Mouse (Mus musculus): ENCODE data around the gene Fbn1. TPM values are rescaled to one million over a fixed set of nuclear protein-coding genes. Genes with fewer than 3 reads are reported as not detected.

Fbn1 gene
- total and polyA plus RNA-seq, 3 experiments, result 15.0 to 43.9 (median 28.8) TPM

- WGBS, result 35% methylated on average over 6 of the region's 6 CpGs
- intact Hi-C loops (cut with DNase I), result loop anchor here (5.0 kb wide), 2 partner anchors 40 to 150 kb away; no protein-coding TSS in a partner anchor
- peak overlapping the region; percentile 23; the same call in 1 of the 2 replicates for H3K27ac ChIP-seq
Observed at GRCm38 (mm10) chr2:125452369-125453097, 55.3 kb downstream of the Fbn1 start.

GRCm38 (mm10) chr2:125449361-125449760 lies 58.4 kb downstream of the Fbn1 start:
- no peak for DNase-seq
- intact Hi-C loops (cut with DNase I), result loop anchor here (5.0 kb wide), 1 partner anchor 33 kb away; no protein-coding TSS in a partner anchor
- no peaks in the 10 kb centered on the region for H3K27me3 ChIP-seq (ENCODE audit: control insufficient read depth, insufficient read depth, low read length)
- H3K9ac ChIP-seq (ENCODE audit: low read depth, low read length), result no peak overlapping the region
- no peaks in the 10 kb centered on the region for H3K79me2 ChIP-seq (replicated peaks; ENCODE audit: control insufficient read depth, insufficient read depth, low read length)
- H3K4me1 ChIP-seq (ENCODE audit: control insufficient read depth, insufficient read depth, low read length), result peaks cover 13% of the 10 kb centered on the region
- H3K36me3 ChIP-seq (ENCODE audit: control insufficient read depth, insufficient read depth, low read length), result peaks cover 3% of the 10 kb centered on the region; the same call in 1 of the 2 replicates
- H3K27ac ChIP-seq, result peak overlapping the region; percentile 66
- H3K4me3 ChIP-seq, result no peak overlapping the region
- 55% methylated on average over 8 of the region's 8 CpGs for WGBS
- TF ChIP-seq POLR2A (IDR thresholded peaks at IDR 0.05; ENCODE audit: insufficient read depth, low read depth, low read length), result no peak
- no peak for TF ChIP-seq EP300 (IDR thresholded peaks at IDR 0.05; ENCODE audit: insufficient read depth, low read depth, low read length)
- TF ChIP-seq CTCF (IDR thresholded peaks at IDR 0.05), result no peak

More at GRCm38 (mm10) chr2:125452369-125453097, 55.3 kb downstream of the Fbn1 start:
- Histone ChIP-seq H3K9ac (ENCODE audit: low read depth, low read length) (no peak overlapping the region), H3K79me2 (replicated peaks; ENCODE audit: control insufficient read depth, insufficient read depth, low read length) (no peaks in the 10 kb centered on the region), H3K4me1 (ENCODE audit: control insufficient read depth, insufficient read depth, low read length) (peaks cover 14% of the 10 kb centered on the region), H3K27me3 (ENCODE audit: control insufficient read depth, insufficient read depth, low read length) (no peaks in the 10 kb centered on the region), H3K36me3 (ENCODE audit: control insufficient read depth, insufficient read depth, low read length) (peaks cover 6% of the 10 kb centered on the region; the same call in 1 of the 2 replicates), H3K4me3 (no peak overlapping the region)
- DNase-seq, result peak in 1 of 2 experiments; percentile 13
- TF ChIP-seq POLR2A (IDR thresholded peaks at IDR 0.05; ENCODE audit: insufficient read depth, low read depth, low read length), result no peak
- TF ChIP-seq CTCF (IDR thresholded peaks at IDR 0.05), result no peak
- TF ChIP-seq EP300 (IDR thresholded peaks at IDR 0.05; ENCODE audit: insufficient read depth, low read depth, low read length), result no peak

DNA sequence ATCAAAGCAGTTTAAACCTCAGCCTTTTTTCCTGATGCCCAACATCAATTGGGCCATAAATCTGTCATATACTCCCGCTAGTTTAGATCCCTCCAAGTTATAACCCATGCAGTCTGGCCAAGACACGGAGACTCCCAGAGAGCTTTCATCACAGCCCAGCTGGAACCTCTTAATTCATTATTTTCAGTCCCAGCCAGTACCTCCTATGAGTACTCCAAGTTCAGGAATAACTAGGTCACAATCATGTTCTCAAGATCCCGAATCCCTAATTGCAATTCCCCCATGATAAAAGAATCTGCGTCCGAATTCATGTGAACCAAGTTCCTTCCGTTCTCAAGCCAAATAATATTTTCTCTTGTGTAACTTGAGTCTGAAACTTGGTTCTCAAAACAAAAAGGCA lies 58.9 kb downstream of the Fbn1 start:
- intact Hi-C loops (cut with DNase I), result loop anchor here (5.0 kb wide), 1 partner anchor 33 kb away; no protein-coding TSS in a partner anchor
- H3K27ac ChIP-seq, result peak overlapping the region; percentile 66

DNA sequence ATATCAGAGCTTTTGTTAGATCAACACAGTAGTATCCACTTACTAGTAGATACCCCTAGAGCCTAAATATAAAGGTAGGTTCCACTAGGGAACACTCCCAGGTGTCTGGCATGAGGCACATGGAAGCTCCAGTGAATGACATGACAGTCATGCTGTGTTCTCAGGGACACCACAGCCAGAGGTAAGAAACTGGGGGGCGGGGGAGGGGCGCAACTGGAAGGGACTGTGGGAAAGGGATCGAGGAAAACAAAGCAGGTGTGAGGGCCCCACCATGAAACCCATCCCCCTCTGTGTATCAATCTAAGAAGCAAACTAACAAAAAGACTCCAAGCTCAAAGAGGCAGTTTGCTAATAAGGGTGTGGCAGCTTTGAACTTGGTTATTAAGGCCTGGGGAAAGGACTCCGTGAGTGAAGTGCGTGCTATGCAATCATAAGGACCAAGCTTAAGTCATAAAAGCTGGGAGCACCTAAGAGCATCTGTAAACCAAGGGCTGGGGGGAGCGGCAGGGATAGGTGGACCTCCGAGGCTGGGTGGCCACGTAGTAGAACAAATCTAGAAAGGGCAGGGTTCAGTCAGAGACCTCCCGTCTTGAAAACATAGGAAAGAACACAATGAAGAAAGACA lies 60.4 kb downstream of the Fbn1 start:
- 93% methylated on average over 9 of the region's 9 CpGs for WGBS
- H3K79me2 ChIP-seq (replicated peaks; ENCODE audit: control insufficient read depth, insufficient read depth, low read length), result no peaks in the 10 kb centered on the region

More for the DNA sequence above, 58.9 kb downstream of the Fbn1 start:
- H3K27me3 ChIP-seq (ENCODE audit: control insufficient read depth, insufficient read depth, low read length), result no peaks in the 10 kb centered on the region
- WGBS, result 68% methylated on average over 6 of the region's 6 CpGs
- TF ChIP-seq EP300 (IDR thresholded peaks at IDR 0.05; ENCODE audit: insufficient read depth, low read depth, low read length) (no peak), POLR2A (IDR thresholded peaks at IDR 0.05; ENCODE audit: insufficient read depth, low read depth, low read length) (no peak), CTCF (IDR thresholded peaks at IDR 0.05) (no peak)
- H3K79me2 ChIP-seq (replicated peaks; ENCODE audit: control insufficient read depth, insufficient read depth, low read length), result no peaks in the 10 kb centered on the region
- H3K4me3 ChIP-seq, result no peak overlapping the region
- peaks cover 3% of the 10 kb centered on the region; the same call in 1 of the 2 replicates for H3K36me3 ChIP-seq (ENCODE audit: control insufficient read depth, insufficient read depth, low read length)
- peaks cover 13% of the 10 kb centered on the region for H3K4me1 ChIP-seq (ENCODE audit: control insufficient read depth, insufficient read depth, low read length)
- H3K9ac ChIP-seq (ENCODE audit: low read depth, low read length), result no peak overlapping the region
- peak in 1 of 2 experiments; percentile 48 for DNase-seq

GRCm38 (mm10) chr2:125438381-125438780 lies 69.4 kb downstream of the Fbn1 start:
- peaks cover 5% of the 10 kb centered on the region for H3K79me2 ChIP-seq (replicated peaks; ENCODE audit: control insufficient read depth, insufficient read depth, low read length)
- H3K36me3 ChIP-seq (ENCODE audit: control insufficient read depth, insufficient read depth, low read length), result no peaks in the 10 kb centered on the region; the same call in 1 of the 2 replicates
- H3K4me3 ChIP-seq, result no peak overlapping the region
- no peak overlapping the region; the same call in 1 of the 2 replicates for H3K27ac ChIP-seq
- 54% methylated on average over 8 of the region's 8 CpGs for WGBS
- no peak for DNase-seq
- no peak overlapping the region for H3K9ac ChIP-seq (ENCODE audit: low read depth, low read length)
- H3K27me3 ChIP-seq (ENCODE audit: control insufficient read depth, insufficient read depth, low read length), result no peaks in the 10 kb centered on the region
- no peaks in the 10 kb centered on the region; the same call in 1 of the 2 replicates for H3K4me1 ChIP-seq (ENCODE audit: control insufficient read depth, insufficient read depth, low read length)
- intact Hi-C loops (cut with DNase I), result no loop called here
- no peak for TF ChIP-seq EP300 (IDR thresholded peaks at IDR 0.05; ENCODE audit: insufficient read depth, low read depth, low read length)
- TF ChIP-seq CTCF (IDR thresholded peaks at IDR 0.05), result no peak
- no peak for TF ChIP-seq POLR2A (IDR thresholded peaks at IDR 0.05; ENCODE audit: insufficient read depth, low read depth, low read length)

More for the DNA sequence above, 60.4 kb downstream of the Fbn1 start:
- Histone ChIP-seq H3K4me3 (no peak overlapping the region), H3K36me3 (ENCODE audit: control insufficient read depth, insufficient read depth, low read length) (0 out of 2 replicates have a peak, but pooled peaks cover under 1% of the 10 kb centered on the region), H3K27ac (no peak overlapping the region), H3K9ac (ENCODE audit: low read depth, low read length) (no peak overlapping the region), H3K27me3 (ENCODE audit: control insufficient read depth, insufficient read depth, low read length) (no peaks in the 10 kb centered on the region), H3K4me1 (ENCODE audit: control insufficient read depth, insufficient read depth, low read length) (peaks cover 11% of the 10 kb centered on the region)
- TF ChIP-seq POLR2A (IDR thresholded peaks at IDR 0.05; ENCODE audit: insufficient read depth, low read depth, low read length) (no peak), EP300 (IDR thresholded peaks at IDR 0.05; ENCODE audit: insufficient read depth, low read depth, low read length) (no peak), CTCF (IDR thresholded peaks at IDR 0.05) (no peak)
- intact Hi-C loops (cut with DNase I), result loop anchor here (5.0 kb wide), 1 partner anchor 35 kb away; no protein-coding TSS in a partner anchor
- DNase-seq, result no peak

All from heart, adult 2 months (tissue).